Mouse (Mus musculus): ENCODE results near the gene Rasgrp4. TPM values are rescaled to one million over a fixed set of nuclear protein-coding genes. Genes with fewer than 3 reads are reported as not detected.
A peak's percentile ranks its signal among the peaks of the same experiment; 100 is the strongest.
"Not testable (repeated sequence)": the region's sequence is repeated elsewhere in the genome, so short reads cannot be mapped to it uniquely, and the experiment has no call there.

Rasgrp4 gene
- polyA plus RNA-seq, 1 experiment from 2014 or later, result 0.69 TPM

DNA sequence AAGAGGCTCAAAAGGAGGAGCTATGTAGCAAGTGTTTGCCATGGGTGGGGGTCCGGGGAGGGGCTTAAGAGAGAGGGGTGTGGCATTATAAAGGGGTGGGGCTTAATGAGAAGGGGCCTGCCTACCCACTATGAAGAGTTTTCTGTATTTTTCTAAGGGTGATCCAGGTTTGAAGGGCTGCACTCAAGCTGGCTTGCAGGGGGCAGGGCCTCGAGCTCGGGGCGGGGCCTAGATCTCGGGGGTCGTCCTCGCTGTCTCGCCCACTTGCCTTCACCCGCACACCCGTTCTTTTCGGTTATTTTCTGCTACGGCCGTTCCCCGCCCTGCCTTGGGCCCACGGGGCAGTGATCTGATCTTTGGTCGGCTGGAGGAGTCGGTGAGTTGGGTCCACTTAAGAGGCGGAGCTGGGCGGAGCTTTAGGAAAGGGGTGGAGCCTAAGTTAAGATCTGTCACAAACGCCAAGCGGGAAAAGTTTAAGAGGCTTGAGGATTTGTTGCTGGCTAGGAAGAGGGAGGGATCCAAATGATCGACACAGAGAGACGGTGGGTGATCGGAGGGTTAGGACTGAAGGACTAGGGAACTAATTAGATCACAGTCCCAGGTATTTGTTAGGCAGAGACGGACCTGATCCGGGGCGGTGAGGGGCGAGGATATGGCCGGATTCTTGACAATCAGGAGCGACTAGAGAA, 35.6 kb downstream of the Rasgrp4 start, which contains the start of the genes Ggn and Spred3:
TSS of gene Ggn (plus strand) at position 145 of the 689 bp plus-strand sequence.
TSS of gene Spred3 (minus strand) at position 346 of the 689 bp plus-strand sequence.
- Histone ChIP-seq H3K4me1 (peaks cover 41% of the 10 kb centered on the region), H3K4me3 (peak within 1 kb of the TSS; percentile 74), H3K27ac (peak within 1 kb of the TSS; percentile 39; the same call in 1 of the 2 replicates), H3K9ac (peak within 1 kb of the TSS; percentile 71), H3K9me3 (no peaks in the 10 kb centered on the region), H3K4me2 (replicated peaks) (peak within 1 kb of the TSS; percentile 86), H3K36me3 (peaks cover 27% of the 10 kb centered on the region), H3K27me3 (peaks cover 59% of the 10 kb centered on the region)
- WGBS, result under 1% methylated on average over 30 of the region's 30 CpGs
- peak; percentile 69 for ATAC-seq (ENCODE audit: low FRiP score, low read depth)

DNA sequence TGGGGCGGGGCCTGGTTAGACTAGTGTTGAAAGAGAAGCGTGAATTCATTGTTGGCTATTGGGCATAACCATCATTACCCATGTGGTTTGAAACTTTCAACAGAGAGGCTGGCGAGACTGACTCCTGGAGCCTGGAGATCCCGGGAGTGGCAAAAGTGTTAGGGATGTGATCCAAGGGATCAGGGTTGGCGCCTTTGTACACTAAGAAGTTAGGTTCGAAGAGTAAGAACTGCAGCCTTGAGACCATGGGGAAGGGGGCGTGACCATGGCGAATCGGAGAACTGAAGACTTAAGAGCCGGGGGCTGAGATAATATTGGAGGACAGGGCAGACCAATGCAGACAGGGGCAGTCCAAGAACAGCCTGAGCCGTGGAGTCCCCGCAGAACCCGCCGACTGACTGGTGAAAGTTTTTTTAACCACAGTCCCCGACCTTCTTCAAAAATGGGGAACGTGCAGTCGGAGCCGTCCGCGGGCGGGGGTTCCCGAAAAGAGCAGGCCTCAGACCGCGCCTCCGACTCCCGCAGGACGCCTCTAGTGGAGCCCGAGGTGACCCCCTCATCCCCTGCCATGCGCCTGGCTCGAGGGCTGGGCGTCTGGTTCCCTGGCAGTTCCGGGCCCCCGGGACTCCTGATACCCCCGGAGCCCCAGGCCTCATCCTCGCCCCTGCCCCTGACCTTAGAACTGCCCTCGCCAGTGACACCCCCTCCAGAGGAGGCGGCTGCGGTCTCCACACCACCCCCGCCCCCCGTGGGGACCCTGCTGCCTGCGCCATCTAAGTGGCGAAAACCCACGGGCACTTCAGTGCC, 36.3 kb downstream of the Rasgrp4 start:
- Histone ChIP-seq H3K27me3 (peaks cover 62% of the 10 kb centered on the region), H3K9ac (peak overlapping the region; percentile 59), H3K4me3 (peak overlapping the region; percentile 74), H3K36me3 (peaks cover 35% of the 10 kb centered on the region), H3K9me3 (no peaks in the 10 kb centered on the region), H3K4me2 (replicated peaks) (peak overlapping the region; percentile 86), H3K4me1 (peaks cover 41% of the 10 kb centered on the region), H3K27ac (no peak overlapping the region)
- WGBS, result 3% methylated on average over 43 of the region's 43 CpGs
- no peak for ATAC-seq (ENCODE audit: low FRiP score, low read depth)

GRCm38 (mm10) chr7:29171562-29172097, 37.0 kb downstream of the Rasgrp4 start:
- peak overlapping the region; percentile 86 for H3K4me2 ChIP-seq (replicated peaks)
- H3K4me3 ChIP-seq, result peak overlapping the region; percentile 74
- H3K9me3 ChIP-seq, result no peaks in the 10 kb centered on the region
- H3K9ac ChIP-seq, result peak overlapping the region; percentile 59
- ATAC-seq (ENCODE audit: low FRiP score, low read depth), result no peak
- H3K27me3 ChIP-seq, result peaks cover 62% of the 10 kb centered on the region
- 5% methylated on average over 34 of the region's 34 CpGs for WGBS
- H3K36me3 ChIP-seq, result peaks cover 42% of the 10 kb centered on the region
- no peak overlapping the region for H3K27ac ChIP-seq
- H3K4me1 ChIP-seq, result peaks cover 41% of the 10 kb centered on the region

- no peak for ATAC-seq (ENCODE audit: low FRiP score, low read depth)
Measured at GRCm38 (mm10) chr7:29172390-29173016, 37.9 kb downstream of the Rasgrp4 start.

GRCm38 (mm10) chr7:29178106-29178505, 43.5 kb downstream of the Rasgrp4 start:
- no peak for ATAC-seq (ENCODE audit: low FRiP score, low read depth)
- H3K4me2 ChIP-seq (replicated peaks), result 0 out of 2 replicates have a peak overlapping the region, but pooled peaks have one; percentile 82
- H3K9ac ChIP-seq, result no peak overlapping the region
- peaks cover 24% of the 10 kb centered on the region for H3K27me3 ChIP-seq
- peak overlapping the region; percentile 84; the same call in 1 of the 2 replicates for H3K4me3 ChIP-seq
- no peak overlapping the region for H3K27ac ChIP-seq
- H3K36me3 ChIP-seq, result peaks cover 49% of the 10 kb centered on the region
- H3K9me3 ChIP-seq, result no peaks in the 10 kb centered on the region
- H3K4me1 ChIP-seq, result peaks cover 16% of the 10 kb centered on the region
- 93% methylated on average over 4 of the region's 4 CpGs for WGBS

More at GRCm38 (mm10) chr7:29172390-29173016, 37.9 kb downstream of the Rasgrp4 start:
- Histone ChIP-seq H3K4me3 (peak overlapping the region; percentile 74; the same call in 1 of the 2 replicates), H3K27me3 (peaks cover 57% of the 10 kb centered on the region), H3K27ac (no peak overlapping the region), H3K9me3 (no peaks in the 10 kb centered on the region), H3K9ac (no peak overlapping the region), H3K36me3 (peaks cover 47% of the 10 kb centered on the region), H3K4me2 (replicated peaks) (peak overlapping the region; percentile 9; the same call in 1 of the 2 replicates), H3K4me1 (peaks cover 41% of the 10 kb centered on the region)
- 40% methylated on average over 31 of the region's 32 CpGs for WGBS

- H3K36me3 ChIP-seq, result peaks cover 37% of the 10 kb centered on the region
- H3K4me1 ChIP-seq, result peaks cover 16% of the 10 kb centered on the region
- H3K9ac ChIP-seq, result peak overlapping the region; percentile 88
- 56% methylated on average over 7 of the region's 7 CpGs for WGBS
- peaks cover 12% of the 10 kb centered on the region for H3K27me3 ChIP-seq
- no peaks in the 10 kb centered on the region for H3K9me3 ChIP-seq
- no peak for ATAC-seq (ENCODE audit: low FRiP score, low read depth)
- no peak overlapping the region for H3K27ac ChIP-seq
- peak overlapping the region; percentile 82 for H3K4me2 ChIP-seq (replicated peaks)
- H3K4me3 ChIP-seq, result peak overlapping the region; percentile 84
Measured at GRCm38 (mm10) chr7:29179323-29179722, 44.7 kb downstream of the Rasgrp4 start.

- Histone ChIP-seq H3K9me3 (no peaks in the 10 kb centered on the region), H3K4me1 (peaks cover 16% of the 10 kb centered on the region), H3K4me3 (peak within 1 kb of the TSS; percentile 84), H3K9ac (peak within 1 kb of the TSS; percentile 88), H3K27me3 (peaks cover 3% of the 10 kb centered on the region; the same call in 1 of the 2 replicates), H3K4me2 (replicated peaks) (peak within 1 kb of the TSS; percentile 82), H3K36me3 (peaks cover 27% of the 10 kb centered on the region), H3K27ac (peak within 1 kb of the TSS; percentile 33; the same call in 1 of the 2 replicates)
- ATAC-seq (ENCODE audit: low FRiP score, low read depth), result peak; percentile 98
- WGBS, result under 1% methylated on average over 62 of the region's 62 CpGs
Measured at GRCm38 (mm10) chr7:29180077-29180853, 45.6 kb downstream of the Rasgrp4 start, which contains the start of gene Psmd8. Gene Psmd8 (minus strand): TSS chr7:29180701.

- no peak overlapping the region; the same call in 1 of the 2 replicates for H3K27ac ChIP-seq
- H3K9ac ChIP-seq, result no peak overlapping the region
- no peak; the same call in none of the 2 replicates for ATAC-seq (ENCODE audit: low FRiP score, low read depth)
Measured at GRCm38 (mm10) chr7:29180854-29181236, 46.2 kb downstream of the Rasgrp4 start.

DNA sequence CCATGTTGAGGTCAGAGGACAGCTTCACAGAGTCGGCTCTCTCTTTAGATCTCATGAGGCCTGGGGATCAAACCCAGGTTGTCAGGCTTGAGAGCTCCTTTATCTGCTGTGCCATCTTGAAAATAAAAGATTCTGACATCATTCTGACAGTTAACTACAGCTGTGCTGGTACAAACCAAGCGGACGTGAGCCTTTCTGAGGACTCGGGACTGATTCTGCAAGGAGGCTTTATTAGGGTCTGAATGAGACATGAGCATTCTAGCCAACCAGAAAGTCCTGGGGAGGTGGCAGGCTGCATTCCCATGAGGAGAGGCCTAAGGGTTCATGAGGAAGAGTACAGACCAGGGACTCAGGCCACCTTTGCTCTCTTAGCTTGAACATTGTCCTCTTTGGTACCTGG, 46.7 kb downstream of the Rasgrp4 start:
- H3K4me1 ChIP-seq, result peaks cover 16% of the 10 kb centered on the region
- H3K9me3 ChIP-seq; H3K4me3 ChIP-seq; ATAC-seq (ENCODE audit: low FRiP score, low read depth); H3K27me3 ChIP-seq; H3K27ac ChIP-seq; H3K9ac ChIP-seq; H3K4me2 ChIP-seq (replicated peaks): not testable (repeated sequence)
- peaks cover 17% of the 10 kb centered on the region for H3K36me3 ChIP-seq
- 96% methylated on average over 4 of the region's 4 CpGs for WGBS

More at GRCm38 (mm10) chr7:29180854-29181236, 46.2 kb downstream of the Rasgrp4 start:
- 41% methylated on average over 5 of the region's 5 CpGs for WGBS
- Histone ChIP-seq H3K4me3 (peak overlapping the region; percentile 84), H3K9me3 (no peaks in the 10 kb centered on the region), H3K4me1 (peaks cover 16% of the 10 kb centered on the region), H3K4me2 (replicated peaks) (peak overlapping the region; percentile 82), H3K36me3 (peaks cover 21% of the 10 kb centered on the region), H3K27me3 (no peaks in the 10 kb centered on the region)

DNA sequence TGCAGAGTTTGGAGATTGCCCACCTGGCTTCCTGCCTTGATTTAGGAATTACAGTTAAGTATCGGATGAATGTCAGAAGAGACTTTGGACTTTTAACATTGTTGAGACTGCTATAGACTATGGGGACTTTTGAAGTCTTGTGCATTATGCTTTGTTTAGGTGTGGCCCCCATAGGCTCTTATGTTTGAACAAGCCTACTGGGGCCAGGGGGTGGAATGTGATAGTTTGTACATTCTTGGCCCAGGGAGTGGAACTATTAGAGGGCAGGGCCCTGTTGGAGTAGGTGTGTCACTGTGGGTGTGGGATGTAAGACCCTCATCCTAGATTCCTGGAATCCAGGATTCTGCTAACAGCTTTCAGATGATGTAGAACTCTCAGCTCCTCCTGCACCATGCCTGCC, 59.6 kb downstream of the Rasgrp4 start:
- WGBS, result 88% methylated on average over 1 of the region's 1 CpGs
- H3K4me1 ChIP-seq; H3K27ac ChIP-seq; H3K9ac ChIP-seq; H3K9me3 ChIP-seq; H3K27me3 ChIP-seq; H3K4me3 ChIP-seq; H3K36me3 ChIP-seq; H3K4me2 ChIP-seq (replicated peaks); ATAC-seq (ENCODE audit: low FRiP score, low read depth): not testable (repeated sequence)

- Histone ChIP-seq H3K9ac (no peak overlapping the region), H3K27me3 (no peaks in the 10 kb centered on the region), H3K4me3 (no peak overlapping the region), H3K4me2 (replicated peaks) (no peak overlapping the region), H3K4me1 (no peaks in the 10 kb centered on the region), H3K36me3 (no peaks in the 10 kb centered on the region), H3K27ac (no peak overlapping the region), H3K9me3 (no peaks in the 10 kb centered on the region)
- WGBS, result 78% methylated on average over 6 of the region's 6 CpGs
- ATAC-seq (ENCODE audit: low FRiP score, low read depth), result no peak
Measured at GRCm38 (mm10) chr7:29202577-29202976, 67.9 kb downstream of the Rasgrp4 start.
